Mouse (Mus musculus) limb, embryonic 15.5 days (tissue): ENCODE measurements around the gene Dlx6. TPM values are rescaled to one million over a fixed set of nuclear protein-coding genes. Genes with fewer than 3 reads are reported as not detected.

ENCODE experiments used
- ATAC-seq: fragments of 200-750 bp; cut with Nextera tagmentation; 2 replicates; pipeline ENCODE4 v1.8.0; 2017; ENCODE audit warnings: low read depth, moderate TSS enrichment; ENCODE audit not compliant: insufficient number of reproducible peaks, low FRiP score, low TSS enrichment
- H3K27ac ChIP-seq: fragments of 300-500 bp; sonication (generic); 2 replicates; pipeline ENCODE4 v1.5.1; 2015; ENCODE audit warnings: moderate library complexity, mild to moderate bottlenecking, inconsistent platforms
- H3K27me3 ChIP-seq: fragments of 300-500 bp; sonication (generic); 2 replicates; pipeline ENCODE4 v1.6.1; 2015; ENCODE audit warnings: inconsistent platforms
- H3K36me3 ChIP-seq: fragments of 300-500 bp; sonication (generic); 2 replicates; pipeline ENCODE4 v1.6.1; 2015; ENCODE audit warnings: inconsistent platforms
- H3K4me1 ChIP-seq: fragments of 300-500 bp; sonication (generic); 2 replicates; pipeline ENCODE4 v1.6.1; 2015; ENCODE audit warnings: inconsistent platforms
- H3K4me2 ChIP-seq: fragments of 300-500 bp; sonication (generic); 2 replicates; pipeline ENCODE4 v1.6.1; 2015; ENCODE audit warnings: mild to moderate bottlenecking, inconsistent platforms
- H3K4me3 ChIP-seq: fragments of 300-500 bp; sonication (generic); 2 replicates; pipeline ENCODE4 v1.5.1; 2015; ENCODE audit warnings: mild to moderate bottlenecking, inconsistent platforms
- H3K9ac ChIP-seq: fragments of 300-500 bp; sonication (generic); 2 replicates; pipeline ENCODE4 v1.6.1; 2015; ENCODE audit warnings: inconsistent platforms
- H3K9me3 ChIP-seq: fragments of 300-500 bp; sonication (generic); 2 replicates; pipeline ENCODE4 v1.6.1; 2016; ENCODE audit warnings: inconsistent platforms
- WGBS: fragments of 180-500 bp; shearing (Covaris S2); methylation state at CpG from one replicate; pipeline ENCODE4 v1.1.7; 2015; 5-methylcytosine and 5-hydroxymethylcytosine counted together
- polyA plus RNA-seq: library from polyadenylated mRNA; unstranded; fragments of >200 nt; fragmentation: Nextera tagmentation; extraction: Ambion mirVana; gene quantifications from 2 replicates; pipeline ENCODE4 v1.2.1, GENCODE M21; 2015

Gene Dlx6
- polyA plus RNA-seq, 1 experiment from 2014 or later: 1.7 TPM

GRCm38 (mm10) chr6:6861086-6861797, 1.9 kb upstream of the Dlx6 start:
- Histone ChIP-seq H3K27me3 (peaks cover 92% of the 10 kb centered on the region), H3K36me3 (no peaks in the 10 kb centered on the region), H3K4me3 (peak overlapping the region; percentile 17), H3K4me2 (peak overlapping the region; percentile 32), H3K9me3 (no peaks in the 10 kb centered on the region), H3K4me1 (peaks cover 43% of the 10 kb centered on the region), H3K9ac (no peak overlapping the region), H3K27ac (no peak overlapping the region)
- no peak for ATAC-seq
- 2% methylated on average over 21 of the region's 21 CpGs for WGBS

GRCm38 (mm10) chr6:6861798-6862428, 1.2 kb upstream of the Dlx6 start:
- no peak overlapping the region for H3K27ac ChIP-seq

GRCm38 (mm10) chr6:6862611-6863010, 523 bp upstream of the Dlx6 start:
- no peaks in the 10 kb centered on the region for H3K36me3 ChIP-seq
- H3K9ac ChIP-seq: no peak overlapping the region
- peak overlapping the region; percentile 87 for H3K4me2 ChIP-seq
- H3K4me3 ChIP-seq: peak overlapping the region; percentile 48
- peak; percentile 74; the same call in 1 of the 2 replicates for ATAC-seq
- no peak overlapping the region for H3K27ac ChIP-seq
- H3K4me1 ChIP-seq: peaks cover 38% of the 10 kb centered on the region
- H3K27me3 ChIP-seq: peaks cover 91% of the 10 kb centered on the region
- WGBS: 0% methylated on average over 23 of the region's 23 CpGs
- no peaks in the 10 kb centered on the region for H3K9me3 ChIP-seq

More at GRCm38 (mm10) chr6:6861798-6862428, 1.2 kb upstream of the Dlx6 start:
- 4% methylated on average over 11 of the region's 11 CpGs for WGBS
- H3K4me1 ChIP-seq: peaks cover 38% of the 10 kb centered on the region
- no peaks in the 10 kb centered on the region for H3K9me3 ChIP-seq
- no peak overlapping the region for H3K9ac ChIP-seq
- H3K4me3 ChIP-seq: peak overlapping the region; percentile 48; the same call in 1 of the 2 replicates
- ATAC-seq: no peak
- H3K36me3 ChIP-seq: no peaks in the 10 kb centered on the region
- peaks cover 91% of the 10 kb centered on the region for H3K27me3 ChIP-seq
- H3K4me2 ChIP-seq: peak overlapping the region; percentile 87; the same call in 1 of the 2 replicates

GRCm38 (mm10) chr6:6863955-6864354, 821 bp downstream of the Dlx6 start:
- H3K9me3 ChIP-seq: no peaks in the 10 kb centered on the region
- H3K4me1 ChIP-seq: peaks cover 38% of the 10 kb centered on the region
- 4% methylated on average over 19 of the region's 21 CpGs for WGBS
- H3K27me3 ChIP-seq: peaks cover 87% of the 10 kb centered on the region
- no peaks in the 10 kb centered on the region for H3K36me3 ChIP-seq
- peak overlapping the region; percentile 48 for H3K4me3 ChIP-seq
- ATAC-seq: no peak
- peak overlapping the region; percentile 38; the same call in 1 of the 2 replicates for H3K27ac ChIP-seq
- H3K4me2 ChIP-seq: peak overlapping the region; percentile 87
- peak overlapping the region; percentile 37 for H3K9ac ChIP-seq

- no peak overlapping the region for H3K9ac ChIP-seq
- WGBS: 17% methylated on average over 36 of the region's 36 CpGs
Observed at GRCm38 (mm10) chr6:6864441-6865440, 1.6 kb downstream of the Dlx6 start.

GRCm38 (mm10) chr6:6867031-6867430, 3.9 kb downstream of the Dlx6 start:
- Histone ChIP-seq H3K4me1 (peaks cover 20% of the 10 kb centered on the region), H3K27ac (no peak overlapping the region), H3K4me2 (no peak overlapping the region), H3K36me3 (no peaks in the 10 kb centered on the region), H3K9ac (no peak overlapping the region), H3K27me3 (peaks cover 87% of the 10 kb centered on the region), H3K9me3 (no peaks in the 10 kb centered on the region), H3K4me3 (no peak overlapping the region)
- no peak for ATAC-seq
- 22% methylated on average over 9 of the region's 9 CpGs for WGBS

More at GRCm38 (mm10) chr6:6864441-6865440, 1.6 kb downstream of the Dlx6 start:
- peaks cover 34% of the 10 kb centered on the region for H3K4me1 ChIP-seq
- H3K4me2 ChIP-seq: peak overlapping the region; percentile 87
- no peaks in the 10 kb centered on the region for H3K36me3 ChIP-seq
- H3K27me3 ChIP-seq: peaks cover 85% of the 10 kb centered on the region
- H3K9me3 ChIP-seq: no peaks in the 10 kb centered on the region
- H3K4me3 ChIP-seq: peak overlapping the region; percentile 48
- no peak overlapping the region for H3K27ac ChIP-seq
- ATAC-seq: no peak

GRCm38 (mm10) chr6:6869041-6869685, 6.0 kb downstream of the Dlx6 start:
- no peaks in the 10 kb centered on the region for H3K36me3 ChIP-seq
- H3K27me3 ChIP-seq: peaks cover 87% of the 10 kb centered on the region
- no peak overlapping the region for H3K4me3 ChIP-seq
- H3K4me1 ChIP-seq: peaks cover 8% of the 10 kb centered on the region
- no peak for ATAC-seq
- H3K27ac ChIP-seq: no peak overlapping the region
- H3K4me2 ChIP-seq: no peak overlapping the region
- 15% methylated on average over 13 of the region's 13 CpGs for WGBS
- H3K9ac ChIP-seq: no peak overlapping the region
- H3K9me3 ChIP-seq: no peaks in the 10 kb centered on the region

GRCm38 (mm10) chr6:6869961-6870800, 7.0 kb downstream of the Dlx6 start:
- Histone ChIP-seq H3K4me3 (no peak overlapping the region), H3K4me1 (peaks cover 16% of the 10 kb centered on the region), H3K9me3 (no peaks in the 10 kb centered on the region), H3K27me3 (peaks cover 87% of the 10 kb centered on the region), H3K36me3 (no peaks in the 10 kb centered on the region), H3K4me2 (no peak overlapping the region), H3K9ac (no peak overlapping the region), H3K27ac (no peak overlapping the region)
- no peak for ATAC-seq
- 2% methylated on average over 9 of the region's 11 CpGs for WGBS

GRCm38 (mm10) chr6:6870876-6871420, 7.8 kb downstream of the Dlx6 start:
- Histone ChIP-seq H3K27me3 (peaks cover 87% of the 10 kb centered on the region), H3K4me1 (peaks cover 21% of the 10 kb centered on the region), H3K27ac (no peak overlapping the region), H3K4me3 (no peak overlapping the region), H3K9me3 (no peaks in the 10 kb centered on the region), H3K9ac (no peak overlapping the region), H3K4me2 (no peak overlapping the region), H3K36me3 (no peaks in the 10 kb centered on the region)
- 10% methylated on average over 7 of the region's 7 CpGs for WGBS
- ATAC-seq: no peak

GRCm38 (mm10) chr6:6871692-6872091, 8.6 kb downstream of the Dlx6 start:
- no peak overlapping the region for H3K9ac ChIP-seq
- H3K27ac ChIP-seq: no peak overlapping the region
- H3K9me3 ChIP-seq: no peaks in the 10 kb centered on the region
- no peaks in the 10 kb centered on the region for H3K36me3 ChIP-seq
- no peak overlapping the region for H3K4me2 ChIP-seq
- H3K4me3 ChIP-seq: no peak overlapping the region
- peaks cover 21% of the 10 kb centered on the region for H3K4me1 ChIP-seq
- no peak for ATAC-seq
- H3K27me3 ChIP-seq: peaks cover 88% of the 10 kb centered on the region
- WGBS: 15% methylated on average over 5 of the region's 5 CpGs
